Mouse (Mus musculus): ENCODE results near the gene Erlin1. TPM values are rescaled to one million over a fixed set of nuclear protein-coding genes. Genes with fewer than 3 reads are reported as not detected.

Erlin1 gene
- 7.4 and 8.4 TPM in 2 replicates for polyA plus RNA-seq (2011; ENCODE audit: insufficient read depth, insufficient read length, low replicate concordance, missing spikeins)

- Histone ChIP-seq H3K27ac (ENCODE audit: control insufficient read depth, insufficient read depth, low read depth, low read length, poor library complexity) (peak within 1 kb of the TSS; percentile 95), H3K4me3 (replicated peaks; ENCODE audit: control insufficient read depth, low read depth, low read length) (peak within 1 kb of the TSS; percentile 94), H3K4me1 (ENCODE audit: control insufficient read depth, insufficient read depth, low read length) (peaks cover 2% of the 10 kb centered on the region)
- TF ChIP-seq POLR2A (IDR thresholded peaks at IDR 0.05; ENCODE audit: borderline replicate concordance, control insufficient read depth, low read depth, low read length) (peak; percentile 30; the same call in 1 of the 2 replicates), CTCF (IDR thresholded peaks at IDR 0.05; ENCODE audit: control insufficient read depth, insufficient read depth, low read length) (no peak)
- under 1% methylated on average over 75 of the region's 75 CpGs for WGBS
Measured at GRCm38 (mm10) chr19:44069121-44069913, at the start of gene Erlin1. Gene Erlin1 (minus strand): TSS chr19:44069785.

- no peak for TF ChIP-seq POLR2A (IDR thresholded peaks at IDR 0.05; ENCODE audit: borderline replicate concordance, control insufficient read depth, low read depth, low read length)
- TF ChIP-seq CTCF (IDR thresholded peaks at IDR 0.05; ENCODE audit: control insufficient read depth, insufficient read depth, low read length) = no peak
- H3K27ac ChIP-seq (ENCODE audit: control insufficient read depth, insufficient read depth, low read depth, low read length, poor library complexity) = peak overlapping the region; percentile 39; the same call in 1 of the 2 replicates
- H3K4me1 ChIP-seq (ENCODE audit: control insufficient read depth, insufficient read depth, low read length) = peaks cover 2% of the 10 kb centered on the region; the same call in 1 of the 2 replicates
- H3K4me3 ChIP-seq (replicated peaks; ENCODE audit: control insufficient read depth, low read depth, low read length) = no peak overlapping the region
Measured at GRCm38 (mm10) chr19:44117793-44118192, 48.2 kb upstream of the Erlin1 start.

- Histone ChIP-seq H3K4me1 (ENCODE audit: control insufficient read depth, insufficient read depth, low read length) (peaks cover 2% of the 10 kb centered on the region; the same call in 1 of the 2 replicates), H3K27ac (ENCODE audit: control insufficient read depth, insufficient read depth, low read depth, low read length, poor library complexity) (no peak overlapping the region), H3K4me3 (replicated peaks; ENCODE audit: control insufficient read depth, low read depth, low read length) (no peak overlapping the region)
- 75% methylated on average over 7 of the region's 7 CpGs for WGBS
- TF ChIP-seq CTCF (IDR thresholded peaks at IDR 0.05; ENCODE audit: control insufficient read depth, insufficient read depth, low read length) (peak; percentile 30; the same call in 1 of the 2 replicates), POLR2A (IDR thresholded peaks at IDR 0.05; ENCODE audit: borderline replicate concordance, control insufficient read depth, low read depth, low read length) (no peak)
Measured at GRCm38 (mm10) chr19:44111706-44112105, 42.1 kb upstream of the Erlin1 start.

- 89% methylated on average over 9 of the region's 9 CpGs for WGBS
- Histone ChIP-seq H3K4me1 (ENCODE audit: control insufficient read depth, insufficient read depth, low read length) (peaks cover 3% of the 10 kb centered on the region; the same call in 1 of the 2 replicates), H3K27ac (ENCODE audit: control insufficient read depth, insufficient read depth, low read depth, low read length, poor library complexity) (no peak overlapping the region), H3K4me3 (replicated peaks; ENCODE audit: control insufficient read depth, low read depth, low read length) (no peak overlapping the region)
- TF ChIP-seq POLR2A (IDR thresholded peaks at IDR 0.05; ENCODE audit: borderline replicate concordance, control insufficient read depth, low read depth, low read length) (no peak), CTCF (IDR thresholded peaks at IDR 0.05; ENCODE audit: control insufficient read depth, insufficient read depth, low read length) (no peak)
Measured at GRCm38 (mm10) chr19:44110356-44110755, 40.8 kb upstream of the Erlin1 start.

- Histone ChIP-seq H3K27ac (ENCODE audit: control insufficient read depth, insufficient read depth, low read depth, low read length, poor library complexity) (no peak overlapping the region), H3K4me3 (replicated peaks; ENCODE audit: control insufficient read depth, low read depth, low read length) (no peak overlapping the region)
- TF ChIP-seq POLR2A (IDR thresholded peaks at IDR 0.05; ENCODE audit: borderline replicate concordance, control insufficient read depth, low read depth, low read length) (no peak), CTCF (IDR thresholded peaks at IDR 0.05; ENCODE audit: control insufficient read depth, insufficient read depth, low read length) (no peak)
Measured at GRCm38 (mm10) chr19:44108996-44109395, 39.4 kb upstream of the Erlin1 start.

GRCm38 (mm10) chr19:44107661-44108521 is 38.3 kb upstream of the Erlin1 start:
- Histone ChIP-seq H3K4me1 (ENCODE audit: control insufficient read depth, insufficient read depth, low read length) (peaks cover 3% of the 10 kb centered on the region; the same call in 1 of the 2 replicates), H3K27ac (ENCODE audit: control insufficient read depth, insufficient read depth, low read depth, low read length, poor library complexity) (no peak overlapping the region), H3K4me3 (replicated peaks; ENCODE audit: control insufficient read depth, low read depth, low read length) (peak overlapping the region; percentile 92)
- TF ChIP-seq POLR2A (IDR thresholded peaks at IDR 0.05; ENCODE audit: borderline replicate concordance, control insufficient read depth, low read depth, low read length) (no peak), CTCF (IDR thresholded peaks at IDR 0.05; ENCODE audit: control insufficient read depth, insufficient read depth, low read length) (no peak)
- WGBS = 36% methylated on average over 22 of the region's 22 CpGs

More at GRCm38 (mm10) chr19:44108996-44109395, 39.4 kb upstream of the Erlin1 start:
- peaks cover 3% of the 10 kb centered on the region; the same call in 1 of the 2 replicates for H3K4me1 ChIP-seq (ENCODE audit: control insufficient read depth, insufficient read depth, low read length)

GRCm38 (mm10) chr19:44106831-44107660 is 37.5 kb upstream of the Erlin1 start, which contains the start of gene Chuk:
Gene Chuk (minus strand): TSS chr19:44107480.
- peak within 1 kb of the TSS; percentile 92 for H3K4me3 ChIP-seq (replicated peaks; ENCODE audit: control insufficient read depth, low read depth, low read length)
- H3K4me1 ChIP-seq (ENCODE audit: control insufficient read depth, insufficient read depth, low read length) = peaks cover 3% of the 10 kb centered on the region; the same call in 1 of the 2 replicates
- H3K27ac ChIP-seq (ENCODE audit: control insufficient read depth, insufficient read depth, low read depth, low read length, poor library complexity) = peak within 1 kb of the TSS; percentile 64; the same call in 1 of the 2 replicates
- WGBS = under 1% methylated on average over 67 of the region's 67 CpGs
- TF ChIP-seq POLR2A (IDR thresholded peaks at IDR 0.05; ENCODE audit: borderline replicate concordance, control insufficient read depth, low read depth, low read length) (peak; percentile 93; the same call in 1 of the 2 replicates), CTCF (IDR thresholded peaks at IDR 0.05; ENCODE audit: control insufficient read depth, insufficient read depth, low read length) (no peak)
